Mouse (Mus musculus): ENCODE measurements around the gene Acbd6. TPM values are rescaled to one million over a fixed set of nuclear protein-coding genes. Genes with fewer than 3 reads are reported as not detected.

The Acbd6 gene
- polyA plus RNA-seq, 1 experiment from 2014 or later: 61.3 TPM

GRCm38 (mm10) chr1:155725876-155726275, 168.0 kb downstream of the Acbd6 start:
- no peaks in the 10 kb centered on the region for H3K9me3 ChIP-seq (ENCODE audit: control insufficient read depth, low read length)
- no peak overlapping the region for H3K9ac ChIP-seq (ENCODE audit: low read length)
- WGBS: 65% methylated on average over 2 of the region's 2 CpGs
- no peak overlapping the region for H3K4me3 ChIP-seq (ENCODE audit: control insufficient read depth in 1 of 2, insufficient read depth in 1 of 2, low read depth in 1 of 2, low read length in 2 of 2)
- no peak for ATAC-seq (ENCODE audit: insufficient number of reproducible peaks, insufficient read depth, low FRiP score, low read depth)
- no peak overlapping the region for H3K4me2 ChIP-seq (ENCODE audit: low read length)
- H3K27me3 ChIP-seq (ENCODE audit: control insufficient read depth, insufficient read depth, low read length): peaks cover 72% of the 10 kb centered on the region
- H3K36me3 ChIP-seq (ENCODE audit: control insufficient read depth, insufficient read depth, low read length): no peaks in the 10 kb centered on the region
- H3K27ac ChIP-seq (replicated peaks in 1 of 2; ENCODE audit: control insufficient read depth in 1 of 2, insufficient read depth in 1 of 2, low read depth in 2 of 2, low read length in 2 of 2): no peak overlapping the region
- no peaks in the 10 kb centered on the region; a peak in 1 of 4 replicates for H3K4me1 ChIP-seq (ENCODE audit: control insufficient read depth in 2 of 2, insufficient read depth in 2 of 2, low read length in 2 of 2)

- Histone ChIP-seq H3K27me3 (ENCODE audit: control insufficient read depth, insufficient read depth, low read length) (peaks cover 81% of the 10 kb centered on the region), H3K4me2 (ENCODE audit: low read length) (no peak overlapping the region), H3K27ac (replicated peaks in 1 of 2; ENCODE audit: control insufficient read depth in 1 of 2, insufficient read depth in 1 of 2, low read depth in 2 of 2, low read length in 2 of 2) (no peak overlapping the region), H3K36me3 (ENCODE audit: control insufficient read depth, insufficient read depth, low read length) (no peaks in the 10 kb centered on the region), H3K9me3 (ENCODE audit: control insufficient read depth, low read length) (no peaks in the 10 kb centered on the region), H3K9ac (ENCODE audit: low read length) (no peak overlapping the region), H3K4me3 (ENCODE audit: control insufficient read depth in 1 of 2, insufficient read depth in 1 of 2, low read depth in 1 of 2, low read length in 2 of 2) (no peak overlapping the region), H3K4me1 (ENCODE audit: control insufficient read depth in 2 of 2, insufficient read depth in 2 of 2, low read length in 2 of 2) (no peaks in the 10 kb centered on the region; a peak in 1 of 4 replicates)
- ATAC-seq (ENCODE audit: insufficient number of reproducible peaks, insufficient read depth, low FRiP score, low read depth): no peak
- 31% methylated on average over 10 of the region's 10 CpGs for WGBS
Observed at GRCm38 (mm10) chr1:155727830-155728229, 169.9 kb downstream of the Acbd6 start.

- 2% methylated on average over 23 of the region's 23 CpGs for WGBS
- no peak overlapping the region for H3K4me2 ChIP-seq (ENCODE audit: low read length)
- no peak for ATAC-seq (ENCODE audit: insufficient number of reproducible peaks, insufficient read depth, low FRiP score, low read depth)
- no peak overlapping the region for H3K9ac ChIP-seq (ENCODE audit: low read length)
- H3K4me3 ChIP-seq (ENCODE audit: control insufficient read depth in 1 of 2, insufficient read depth in 1 of 2, low read depth in 1 of 2, low read length in 2 of 2): no peak overlapping the region
- H3K27ac ChIP-seq (replicated peaks in 1 of 2; ENCODE audit: control insufficient read depth in 1 of 2, insufficient read depth in 1 of 2, low read depth in 2 of 2, low read length in 2 of 2): no peak overlapping the region
- no peaks in the 10 kb centered on the region for H3K9me3 ChIP-seq (ENCODE audit: control insufficient read depth, low read length)
- H3K27me3 ChIP-seq (ENCODE audit: control insufficient read depth, insufficient read depth, low read length): peaks cover 83% of the 10 kb centered on the region
- no peaks in the 10 kb centered on the region for H3K4me1 ChIP-seq (ENCODE audit: control insufficient read depth in 2 of 2, insufficient read depth in 2 of 2, low read length in 2 of 2)
- no peaks in the 10 kb centered on the region for H3K36me3 ChIP-seq (ENCODE audit: control insufficient read depth, insufficient read depth, low read length)
Observed at GRCm38 (mm10) chr1:155729113-155729795, 171.3 kb downstream of the Acbd6 start.

- H3K4me2 ChIP-seq (ENCODE audit: low read length): no peak overlapping the region
- H3K9ac ChIP-seq (ENCODE audit: low read length): no peak overlapping the region
- H3K9me3 ChIP-seq (ENCODE audit: control insufficient read depth, low read length): no peaks in the 10 kb centered on the region
- no peaks in the 10 kb centered on the region for H3K36me3 ChIP-seq (ENCODE audit: control insufficient read depth, insufficient read depth, low read length)
- H3K4me3 ChIP-seq (ENCODE audit: control insufficient read depth in 1 of 2, insufficient read depth in 1 of 2, low read depth in 1 of 2, low read length in 2 of 2): no peak overlapping the region
- H3K27me3 ChIP-seq (ENCODE audit: control insufficient read depth, insufficient read depth, low read length): peaks cover 91% of the 10 kb centered on the region
- H3K27ac ChIP-seq (replicated peaks in 1 of 2; ENCODE audit: control insufficient read depth in 1 of 2, insufficient read depth in 1 of 2, low read depth in 2 of 2, low read length in 2 of 2): no peak overlapping the region
- ATAC-seq (ENCODE audit: insufficient number of reproducible peaks, insufficient read depth, low FRiP score, low read depth): no peak
- WGBS: 0% methylated on average over 2 of the region's 2 CpGs
- no peaks in the 10 kb centered on the region for H3K4me1 ChIP-seq (ENCODE audit: control insufficient read depth in 2 of 2, insufficient read depth in 2 of 2, low read length in 2 of 2)
Observed at GRCm38 (mm10) chr1:155731156-155731555, 173.2 kb downstream of the Acbd6 start.

GRCm38 (mm10) chr1:155736096-155736825, 178.3 kb downstream of the Acbd6 start:
- WGBS: 2% methylated on average over 26 of the region's 26 CpGs
- no peaks in the 10 kb centered on the region for H3K36me3 ChIP-seq (ENCODE audit: control insufficient read depth, insufficient read depth, low read length)

GRCm38 (mm10) chr1:155737017-155737808, 179.3 kb downstream of the Acbd6 start:
- Histone ChIP-seq H3K4me2 (ENCODE audit: low read length) (peak overlapping the region; percentile 14; the same call in 1 of the 2 replicates), H3K36me3 (ENCODE audit: control insufficient read depth, insufficient read depth, low read length) (no peaks in the 10 kb centered on the region), H3K4me1 (ENCODE audit: control insufficient read depth in 2 of 2, insufficient read depth in 2 of 2, low read length in 2 of 2) (peaks cover 3 to 14% of the 10 kb centered on the region in 2 experiments; a peak in 3 of 4 replicates), H3K9me3 (ENCODE audit: control insufficient read depth, low read length) (no peaks in the 10 kb centered on the region), H3K27ac (replicated peaks in 1 of 2; ENCODE audit: control insufficient read depth in 1 of 2, insufficient read depth in 1 of 2, low read depth in 2 of 2, low read length in 2 of 2) (no peak overlapping the region), H3K27me3 (ENCODE audit: control insufficient read depth, insufficient read depth, low read length) (peaks cover 100% of the 10 kb centered on the region), H3K9ac (ENCODE audit: low read length) (no peak overlapping the region), H3K4me3 (ENCODE audit: control insufficient read depth in 1 of 2, insufficient read depth in 1 of 2, low read depth in 1 of 2, low read length in 2 of 2) (no peak overlapping the region)
- under 1% methylated on average over 58 of the region's 58 CpGs for WGBS
- no peak for ATAC-seq (ENCODE audit: insufficient number of reproducible peaks, insufficient read depth, low FRiP score, low read depth)

More at GRCm38 (mm10) chr1:155736096-155736825, 178.3 kb downstream of the Acbd6 start:
- H3K9ac ChIP-seq (ENCODE audit: low read length): no peak overlapping the region
- no peak overlapping the region for H3K4me3 ChIP-seq (ENCODE audit: control insufficient read depth in 1 of 2, insufficient read depth in 1 of 2, low read depth in 1 of 2, low read length in 2 of 2)
- no peak overlapping the region for H3K4me2 ChIP-seq (ENCODE audit: low read length)
- H3K27ac ChIP-seq (replicated peaks in 1 of 2; ENCODE audit: control insufficient read depth in 1 of 2, insufficient read depth in 1 of 2, low read depth in 2 of 2, low read length in 2 of 2): no peak overlapping the region
- no peak for ATAC-seq (ENCODE audit: insufficient number of reproducible peaks, insufficient read depth, low FRiP score, low read depth)
- peaks cover 100% of the 10 kb centered on the region for H3K27me3 ChIP-seq (ENCODE audit: control insufficient read depth, insufficient read depth, low read length)
- H3K9me3 ChIP-seq (ENCODE audit: control insufficient read depth, low read length): no peaks in the 10 kb centered on the region
- H3K4me1 ChIP-seq (ENCODE audit: control insufficient read depth in 2 of 2, insufficient read depth in 2 of 2, low read length in 2 of 2): peaks cover 0 to 5% of the 10 kb centered on the region in 2 experiments; a peak in 2 of 4 replicates

GRCm38 (mm10) chr1:155737809-155738383, 180.0 kb downstream of the Acbd6 start:
- Histone ChIP-seq H3K4me2 (ENCODE audit: low read length) (no peak overlapping the region), H3K27me3 (ENCODE audit: control insufficient read depth, insufficient read depth, low read length) (peaks cover 100% of the 10 kb centered on the region), H3K4me1 (ENCODE audit: control insufficient read depth in 2 of 2, insufficient read depth in 2 of 2, low read length in 2 of 2) (peaks cover 3 to 21% of the 10 kb centered on the region in 2 experiments; a peak in 3 of 4 replicates), H3K4me3 (ENCODE audit: control insufficient read depth in 1 of 2, insufficient read depth in 1 of 2, low read depth in 1 of 2, low read length in 2 of 2) (no peak overlapping the region), H3K9me3 (ENCODE audit: control insufficient read depth, low read length) (no peaks in the 10 kb centered on the region), H3K36me3 (ENCODE audit: control insufficient read depth, insufficient read depth, low read length) (no peaks in the 10 kb centered on the region), H3K27ac (replicated peaks in 1 of 2; ENCODE audit: control insufficient read depth in 1 of 2, insufficient read depth in 1 of 2, low read depth in 2 of 2, low read length in 2 of 2) (no peak overlapping the region), H3K9ac (ENCODE audit: low read length) (no peak overlapping the region)
- ATAC-seq (ENCODE audit: insufficient number of reproducible peaks, insufficient read depth, low FRiP score, low read depth): no peak
- WGBS: under 1% methylated on average over 25 of the region's 25 CpGs

All from heart, embryonic 14.5 days (tissue).